Comparison of ENCODE assay signal across 19 mouse cellular contexts in the genomic region with DNA sequence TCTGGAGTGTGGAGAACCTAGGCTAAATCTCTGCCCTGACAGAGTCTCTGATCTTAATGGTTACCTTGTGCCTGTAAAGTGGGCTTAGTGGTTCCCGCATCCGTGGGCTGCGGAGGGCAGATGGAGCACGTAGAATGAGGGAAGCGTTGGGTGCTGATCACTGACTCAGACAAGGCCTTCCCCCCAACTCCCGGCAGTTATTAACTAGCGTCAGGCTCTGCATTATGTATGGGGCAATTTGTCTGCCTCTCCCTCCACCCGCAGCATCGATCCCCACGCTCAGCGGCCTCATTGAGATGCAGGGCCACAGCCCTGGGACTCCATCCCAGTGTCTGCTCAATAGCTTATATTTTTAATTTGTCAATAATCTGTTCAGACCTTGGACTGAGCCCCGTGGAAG.
A peak's percentile ranks its signal among the peaks of the same experiment; 100 is the strongest.
DNase-seq lines count a peak whose midpoint lies in the region; ATAC-seq and TF ChIP-seq lines count a peak whose summit lies in the region.
"Had no signal": no experiment of that assay in that cellular context is flagged by ENCODE, and none has a peak within 500 bp of the region (broad histone marks: within the 10 kb centered on the region; RNA-seq: fewer than 3 reads in every experiment).

No protein-coding gene starts in this region.

- peak overlapping the region; percentile 77 for H3K27ac ChIP-seq in midbrain, embryonic 10.5 days (replicated peaks)
- no peak overlapping the region for H3K27ac ChIP-seq in midbrain, postnatal 0 days (ENCODE audit: low read depth, low read length)
- peak overlapping the region; percentile 83 for H3K27ac ChIP-seq in forebrain, embryonic 12.5 days
- H3K27ac ChIP-seq in hindbrain, embryonic 12.5 days = peak overlapping the region; percentile 81
- H3K27ac ChIP-seq in midbrain, embryonic 14.5 days (replicated peaks; ENCODE audit: low read depth, low read length) = peak overlapping the region; percentile 39
- H3K27ac ChIP-seq: gastrocnemius, adult 2 months; layer of hippocampus, adult 2 months had no signal

- H3K36me3 ChIP-seq in midbrain, embryonic 10.5 days = no peaks in the 10 kb centered on the region
- no peaks in the 10 kb centered on the region for H3K36me3 ChIP-seq in midbrain, postnatal 0 days (ENCODE audit: insufficient read depth, low read length)
- no peaks in the 10 kb centered on the region for H3K36me3 ChIP-seq in forebrain, embryonic 12.5 days (replicated peaks)
- no peaks in the 10 kb centered on the region for H3K36me3 ChIP-seq in hindbrain, embryonic 12.5 days
- no peaks in the 10 kb centered on the region for H3K36me3 ChIP-seq in midbrain, embryonic 14.5 days (ENCODE audit: control insufficient read depth, insufficient read depth, low read length)
- H3K36me3 ChIP-seq: heart, embryonic 12.5 days had no signal

- peaks cover 14% of the 10 kb centered on the region; the same call in 1 of the 2 replicates for H3K27me3 ChIP-seq in midbrain, embryonic 10.5 days (ENCODE audit: low read depth, poor library complexity, severe bottlenecking)
- peaks cover 3% of the 10 kb centered on the region; the same call in 1 of the 2 replicates for H3K27me3 ChIP-seq in midbrain, postnatal 0 days (ENCODE audit: insufficient read depth, low read length)
- peaks cover 26% of the 10 kb centered on the region for H3K27me3 ChIP-seq in forebrain, embryonic 12.5 days
- H3K27me3 ChIP-seq in hindbrain, embryonic 12.5 days = 0 out of 2 replicates have a peak, but pooled peaks cover 6% of the 10 kb centered on the region
- no peaks in the 10 kb centered on the region for H3K27me3 ChIP-seq in midbrain, embryonic 14.5 days (ENCODE audit: control insufficient read depth, insufficient read depth, low read length)

- ATAC-seq in midbrain, postnatal 0 days (ENCODE audit: low FRiP score) = no peak
- ATAC-seq in forebrain, embryonic 12.5 days (ENCODE audit: low FRiP score) = peak; percentile 35; the same call in 1 of the 2 replicates
- ATAC-seq in hindbrain, embryonic 12.5 days (ENCODE audit: low FRiP score) = no peak
- ATAC-seq in midbrain, embryonic 14.5 days (ENCODE audit: low FRiP score, low TSS enrichment) = no peak
- ATAC-seq: inflammation-experienced regulatory T-cells, adult 6 months; liver, postnatal 0 days had no signal

- no peak for TF ChIP-seq CTCF in midbrain, postnatal 0 days (IDR thresholded peaks at IDR 0.05)

- 73% methylated on average over 12 of the region's 12 CpGs for WGBS in midbrain, embryonic 10.5 days
- 30% methylated on average over 12 of the region's 12 CpGs for WGBS in midbrain, postnatal 0 days
- 26% methylated on average over 12 of the region's 12 CpGs for WGBS in forebrain, embryonic 12.5 days
- WGBS in hindbrain, embryonic 12.5 days = 32% methylated on average over 12 of the region's 12 CpGs
- WGBS in midbrain, embryonic 14.5 days = 23% methylated on average over 12 of the region's 12 CpGs

- H3K4me1 ChIP-seq in midbrain, embryonic 10.5 days = peaks cover 62% of the 10 kb centered on the region
- H3K4me1 ChIP-seq in midbrain, postnatal 0 days (ENCODE audit: insufficient read depth, low read length) = peaks cover 12% of the 10 kb centered on the region
- H3K4me1 ChIP-seq in forebrain, embryonic 12.5 days = peaks cover 54% of the 10 kb centered on the region
- H3K4me1 ChIP-seq in hindbrain, embryonic 12.5 days = peaks cover 53% of the 10 kb centered on the region
- H3K4me1 ChIP-seq in midbrain, embryonic 14.5 days (ENCODE audit: control insufficient read depth, insufficient read depth, low read length) = peaks cover 28% of the 10 kb centered on the region

- DNase-seq in midbrain, embryonic 10.5 days (ENCODE audit: low spot score) = peak; percentile 28
- DNase-seq in midbrain, postnatal 0 days (ENCODE audit: low spot score) = no peak
- peak; percentile 62 for DNase-seq in midbrain, embryonic 14.5 days
- DNase-seq in layer of hippocampus, adult 9-10 months (ENCODE audit: low spot score) = no peak
- DNase-seq in B cell, adult 2 months = no peak
- DNase-seq: cerebellum, adult 9-10 months; gastrocnemius, adult 2 months; heart, postnatal 14 days; kidney, adult 8-10 months; kidney, postnatal 14 days; left cerebral cortex, postnatal 4 days; liver, postnatal 0 days; lung, postnatal 10 days; thymus, postnatal 25 days had no signal

- no peaks in the 10 kb centered on the region for H3K9me3 ChIP-seq in midbrain, embryonic 10.5 days (replicated peaks)
- no peaks in the 10 kb centered on the region for H3K9me3 ChIP-seq in midbrain, postnatal 0 days (ENCODE audit: low read length)
- H3K9me3 ChIP-seq in forebrain, embryonic 12.5 days = no peaks in the 10 kb centered on the region
- H3K9me3 ChIP-seq in hindbrain, embryonic 12.5 days (replicated peaks) = no peaks in the 10 kb centered on the region
- H3K9me3 ChIP-seq in midbrain, embryonic 14.5 days (ENCODE audit: control insufficient read depth, low read length) = no peaks in the 10 kb centered on the region
- H3K9me3 ChIP-seq: heart, embryonic 12.5 days had no signal

- H3K9ac ChIP-seq in midbrain, postnatal 0 days (replicated peaks; ENCODE audit: low read length, poor library complexity, severe bottlenecking) = no peak overlapping the region
- H3K9ac ChIP-seq in forebrain, embryonic 12.5 days = 0 out of 2 replicates have a peak overlapping the region, but pooled peaks have one; percentile 4
- 0 out of 2 replicates have a peak overlapping the region, but pooled peaks have one; percentile 18 for H3K9ac ChIP-seq in hindbrain, embryonic 12.5 days
- no peak overlapping the region for H3K9ac ChIP-seq in midbrain, embryonic 14.5 days (replicated peaks; ENCODE audit: low read length)
- H3K9ac ChIP-seq: heart, embryonic 12.5 days; liver, postnatal 0 days had no signal

- no peak overlapping the region for H3K4me2 ChIP-seq in midbrain, postnatal 0 days (ENCODE audit: low read depth, low read length, poor library complexity, severe bottlenecking)
- H3K4me2 ChIP-seq in forebrain, embryonic 12.5 days = no peak overlapping the region
- H3K4me2 ChIP-seq in hindbrain, embryonic 12.5 days (replicated peaks) = no peak overlapping the region
- H3K4me2 ChIP-seq in midbrain, embryonic 14.5 days (ENCODE audit: low read length) = no peak overlapping the region; the same call in 1 of the 2 replicates
- H3K4me2 ChIP-seq: heart, embryonic 12.5 days had no signal

- H3K4me3 ChIP-seq in midbrain, embryonic 10.5 days = no peak overlapping the region
- H3K4me3 ChIP-seq in midbrain, postnatal 0 days (ENCODE audit: low read depth, low read length) = no peak overlapping the region
- no peak overlapping the region for H3K4me3 ChIP-seq in forebrain, embryonic 12.5 days (replicated peaks)
- no peak overlapping the region for H3K4me3 ChIP-seq in hindbrain, embryonic 12.5 days
- H3K4me3 ChIP-seq in midbrain, embryonic 14.5 days (replicated peaks; ENCODE audit: low read depth, low read length) = no peak overlapping the region
- H3K4me3 ChIP-seq: gastrocnemius, adult 2 months; heart, embryonic 12.5 days; layer of hippocampus, adult 2 months had no signal

Comparison
In these comparisons a context has a peak if more than half of its experiments do, and no peak if none do; other contexts are left out.
1. DNase-seq: peak in midbrain, embryonic 10.5 days (single experiment) and midbrain, embryonic 14.5 days (single experiment); none in midbrain, postnatal 0 days (single experiment), layer of hippocampus, adult 9-10 months (single experiment) and B cell, adult 2 months (0 of 2).
2. H3K9ac ChIP-seq: peak in forebrain, embryonic 12.5 days (single experiment) and hindbrain, embryonic 12.5 days (single experiment); none in midbrain, postnatal 0 days (single experiment) and midbrain, embryonic 14.5 days (single experiment).